Comparison of ENCODE assay signal across 1 mouse cellular context in genomic region chr4:124759305-124759811, GRCm38 (mm10).
TF ChIP-seq lines count a peak whose summit lies in the region.

No protein-coding gene starts in this region.

TF ChIP-seq in MEL, 35 proteins besides CTCF, POLR2A, EP300 and RAD21:
- peak; percentile 40; the same call in 1 of the 2 replicates for TF ChIP-seq MAZ (IDR thresholded peaks at IDR 0.05; ENCODE audit: low read depth, low read length)
- TF ChIP-seq SIN3A (IDR thresholded peaks at IDR 0.05; ENCODE audit: low read length): peak; percentile 19; the same call in 1 of the 2 replicates
- TF ChIP-seq KAT2A (conservative IDR thresholded peaks at IDR 0.05; ENCODE audit: low read depth, low read length): no peak
- TF ChIP-seq GATA1 (IDR thresholded peaks at IDR 0.05; ENCODE audit: low read depth, low read length): peak; percentile 32; the same call in 1 of the 2 replicates
- TF ChIP-seq CHD1 (IDR thresholded peaks at IDR 0.05; ENCODE audit: low read depth, low read length): no peak
- peak; percentile 77 for TF ChIP-seq TCF12 (IDR thresholded peaks at IDR 0.05; ENCODE audit: low read depth, low read length)
- no peak for TF ChIP-seq ZMIZ1 (IDR thresholded peaks at IDR 0.05; ENCODE audit: low read depth, low read length)
- peak; percentile 73 for TF ChIP-seq TAL1 (IDR thresholded peaks at IDR 0.05; ENCODE audit: low read length)
- peak; percentile 40; the same call in 1 of the 2 replicates for TF ChIP-seq MXI1 (IDR thresholded peaks at IDR 0.05; ENCODE audit: low read depth, low read length)
- peak; percentile 37; the same call in 1 of the 2 replicates for TF ChIP-seq ZNF384 (IDR thresholded peaks at IDR 0.05; ENCODE audit: low read depth, low read length)
TF ChIP-seq in MEL: peak in this region for 7.
